9 mouse cellular contexts compared by ENCODE assay signal in the genomic region with DNA sequence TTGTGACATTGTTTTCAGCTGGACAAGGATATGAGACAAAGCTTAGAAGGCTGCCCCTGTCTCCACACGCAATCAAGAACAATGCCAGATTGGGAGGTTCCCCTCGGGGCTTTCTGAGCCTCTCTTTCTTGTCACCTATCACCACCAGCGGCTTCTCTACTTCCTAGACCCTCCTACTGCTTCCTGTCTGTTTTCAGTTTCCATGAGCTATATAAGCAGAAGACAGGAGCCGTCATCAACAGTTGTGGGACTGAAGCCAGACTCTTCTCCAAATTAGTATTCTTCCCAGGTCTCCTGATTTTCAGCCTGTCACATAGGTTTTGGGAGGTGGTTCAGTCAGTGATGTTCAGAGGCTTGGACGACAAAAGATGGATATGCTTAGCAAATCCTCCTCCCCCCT. TPM values are rescaled to one million over a fixed set of nuclear protein-coding genes. Genes with fewer than 3 reads are reported as not detected.
DNase-seq lines count a peak whose midpoint lies in the region; TF ChIP-seq lines count a peak whose summit lies in the region.
"Had no signal": no experiment of that assay in that cellular context is flagged by ENCODE, and none has a peak within 500 bp of the region (broad histone marks: within the 10 kb centered on the region; RNA-seq: fewer than 3 reads in every experiment).

No protein-coding gene starts in this region.

- no peak for TF ChIP-seq CTCF in brain, embryonic 14.5 days (IDR thresholded peaks at IDR 0.05; ENCODE audit: borderline replicate concordance, extremely low read depth, insufficient read depth, insufficient read length)

- no peaks in the 10 kb centered on the region for H3K36me3 ChIP-seq in hindbrain, embryonic 10.5 days
- H3K36me3 ChIP-seq: limb, embryonic 13.5 days had no signal

- H3K4me1 ChIP-seq in hindbrain, embryonic 10.5 days (replicated peaks): peaks cover 5% of the 10 kb centered on the region; the same call in 1 of the 2 replicates

- intact Hi-C loops in left cerebral cortex, postnatal 14 days (cut with DNase I): no loop called here

- no peak overlapping the region for H3K4me3 ChIP-seq in hindbrain, embryonic 10.5 days
- H3K4me3 ChIP-seq: limb, embryonic 13.5 days had no signal

- peak overlapping the region; percentile 5; the same call in 1 of the 2 replicates for H3K27ac ChIP-seq in hindbrain, embryonic 10.5 days
- H3K27ac ChIP-seq: limb, embryonic 13.5 days had no signal

- DNase-seq in left cerebral cortex, postnatal 14 days (ENCODE audit: low spot score in 2 of 2): peak; percentile 9 to 40
- DNase-seq in left cerebral cortex, adult 18-20 months (ENCODE audit: low spot score in 2 of 2): no peak
- DNase-seq in brain, embryonic 14.5 days (ENCODE audit: low read depth): peak; percentile 65
- no peak for DNase-seq in hindbrain, embryonic 10.5 days (ENCODE audit: low spot score)
- DNase-seq in lung, postnatal 25 days (ENCODE audit: low spot score): peak; percentile 16
- peak; percentile 48 for DNase-seq in thymus, postnatal 25 days
- no peak for DNase-seq in ovary, postnatal 10 days (ENCODE audit: low spot score)
- DNase-seq in spleen, postnatal 4 days (ENCODE audit: low spot score in 2 of 2): no peak

- 40% methylated on average over 5 of the region's 5 CpGs for WGBS in hindbrain, embryonic 10.5 days

- peaks cover 7% of the 10 kb centered on the region; the same call in 1 of the 2 replicates for H3K9me3 ChIP-seq in hindbrain, embryonic 10.5 days

- H3K27me3 ChIP-seq in hindbrain, embryonic 10.5 days (ENCODE audit: insufficient read depth, poor library complexity, severe bottlenecking): no peaks in the 10 kb centered on the region
- H3K27me3 ChIP-seq: limb, embryonic 13.5 days had no signal

- TF ChIP-seq POLR2A in brain, embryonic 14.5 days (IDR thresholded peaks at IDR 0.05; ENCODE audit: borderline replicate concordance, extremely low read depth, insufficient read depth, insufficient read length, poor library complexity, severe bottlenecking): no peak

RNA-seq across cellular contexts. Expression of gene Edem1, which starts 47.6 kb away (rescaled TPM):
- 10 to 100 TPM; 19.0 to 25.5 TPM for total RNA-seq in left cerebral cortex, postnatal 14 days (2021)
- total RNA-seq in left cerebral cortex, adult 18-20 months (2021): 10 to 100 TPM; 17.2 to 19.9 TPM
- 10.9 and 12.8 TPM in 2 replicates for polyA plus RNA-seq in brain, embryonic 14.5 days (2012; rRNA removed)
- 16.7 and 16.8 TPM in 2 replicates for polyA plus RNA-seq in hindbrain, embryonic 10.5 days (2016; fragmentation: Nextera tagmentation; extraction: Ambion mirVana)

Comparison
In these comparisons a context has a peak if more than half of its experiments do, and no peak if none do; other contexts are left out.
1. DNase-seq: peak in left cerebral cortex, postnatal 14 days (2 of 2), brain, embryonic 14.5 days (single experiment), lung, postnatal 25 days (single experiment) and thymus, postnatal 25 days (single experiment); none in left cerebral cortex, adult 18-20 months (0 of 2), hindbrain, embryonic 10.5 days (single experiment), ovary, postnatal 10 days (single experiment) and spleen, postnatal 4 days (0 of 2).